Mouse (Mus musculus): Measurements from ENCODE around the gene Ylpm1. TPM values are rescaled to one million over a fixed set of nuclear protein-coding genes. Genes with fewer than 3 reads are reported as not detected.
A peak's percentile ranks its signal among the peaks of the same experiment; 100 is the strongest.

Gene Ylpm1
- polyA plus RNA-seq, 1 experiment from 2014 or later, result 46.1 TPM

DNA sequence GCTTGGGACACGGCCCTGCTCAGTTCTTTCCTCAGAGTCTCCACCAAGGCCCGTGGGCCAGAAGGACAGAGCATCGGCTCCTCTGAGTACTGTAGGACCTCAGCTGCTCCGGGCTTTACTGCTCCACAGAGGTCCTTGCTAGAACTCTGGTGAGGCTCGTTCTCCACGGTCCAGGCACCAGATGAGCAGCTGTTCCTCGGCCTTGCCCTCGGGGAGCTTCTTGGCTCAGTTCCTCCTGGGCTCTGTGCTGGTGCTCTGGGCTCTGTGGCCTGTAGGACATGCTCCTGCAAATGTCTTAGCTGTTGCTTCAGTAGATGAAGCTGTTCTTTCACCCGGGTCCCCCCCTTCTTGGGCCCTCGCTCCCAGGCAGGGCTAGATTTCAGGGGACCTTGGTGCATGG is 98.6 kb downstream of the Ylpm1 start:
- 78% methylated on average over 10 of the region's 10 CpGs for WGBS
- peaks cover 3% of the 10 kb centered on the region; the same call in 1 of the 2 replicates for H3K36me3 ChIP-seq (ENCODE audit: control insufficient read depth, insufficient read depth, low read length)
- no peak for DNase-seq (ENCODE audit: low spot score)
- H3K27ac ChIP-seq (ENCODE audit: low read depth, low read length), result 0 out of 2 replicates have a peak overlapping the region, but pooled peaks have one; percentile 27
- no peak overlapping the region for H3K4me3 ChIP-seq (ENCODE audit: low read depth, low read length)
- no peak for ATAC-seq (ENCODE audit: insufficient read depth, low FRiP score, low TSS enrichment)
- H3K9ac ChIP-seq (ENCODE audit: low read length), result no peak overlapping the region; the same call in 1 of the 2 replicates
- no peak overlapping the region for H3K4me2 ChIP-seq (ENCODE audit: low read depth)
- H3K9me3 ChIP-seq (ENCODE audit: control insufficient read depth, low read length), result no peaks in the 10 kb centered on the region
- H3K27me3 ChIP-seq (ENCODE audit: control insufficient read depth, insufficient read depth, low read length), result no peaks in the 10 kb centered on the region
- 0 out of 2 replicates have a peak, but pooled peaks cover 3% of the 10 kb centered on the region for H3K4me1 ChIP-seq (ENCODE audit: control insufficient read depth, insufficient read depth, low read length)

DNA sequence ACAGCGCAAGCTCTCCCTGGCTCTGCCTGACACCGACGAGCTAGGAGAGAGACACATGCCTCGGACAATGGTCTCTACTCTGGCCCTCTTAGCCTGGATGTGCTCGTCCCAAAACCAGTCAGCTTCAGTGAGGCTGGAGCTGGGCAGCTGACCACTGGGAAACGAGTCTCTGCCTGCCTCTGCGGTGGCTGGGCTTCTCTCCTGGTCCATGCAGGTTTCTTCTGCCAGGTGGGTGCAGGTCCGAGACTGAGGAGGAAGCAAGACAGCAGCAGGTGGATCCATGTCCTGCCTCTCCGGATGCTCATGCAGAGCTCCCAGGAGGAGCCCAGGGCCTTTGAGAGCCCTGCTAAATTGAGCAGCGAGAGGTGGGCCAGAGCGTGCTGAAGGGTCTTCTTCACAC is 99.0 kb downstream of the Ylpm1 start:
- Histone ChIP-seq H3K4me1 (ENCODE audit: control insufficient read depth, insufficient read depth, low read length) (0 out of 2 replicates have a peak, but pooled peaks cover 3% of the 10 kb centered on the region), H3K36me3 (ENCODE audit: control insufficient read depth, insufficient read depth, low read length) (peaks cover 3% of the 10 kb centered on the region; the same call in 1 of the 2 replicates), H3K4me2 (ENCODE audit: low read depth) (no peak overlapping the region), H3K9me3 (ENCODE audit: control insufficient read depth, low read length) (no peaks in the 10 kb centered on the region), H3K4me3 (ENCODE audit: low read depth, low read length) (no peak overlapping the region), H3K27ac (ENCODE audit: low read depth, low read length) (no peak overlapping the region), H3K27me3 (ENCODE audit: control insufficient read depth, insufficient read depth, low read length) (no peaks in the 10 kb centered on the region), H3K9ac (ENCODE audit: low read length) (no peak overlapping the region)
- ATAC-seq (ENCODE audit: insufficient read depth, low FRiP score, low TSS enrichment) (no peak), DNase-seq (ENCODE audit: low spot score) (no peak)
- 84% methylated on average over 11 of the region's 11 CpGs for WGBS

DNA sequence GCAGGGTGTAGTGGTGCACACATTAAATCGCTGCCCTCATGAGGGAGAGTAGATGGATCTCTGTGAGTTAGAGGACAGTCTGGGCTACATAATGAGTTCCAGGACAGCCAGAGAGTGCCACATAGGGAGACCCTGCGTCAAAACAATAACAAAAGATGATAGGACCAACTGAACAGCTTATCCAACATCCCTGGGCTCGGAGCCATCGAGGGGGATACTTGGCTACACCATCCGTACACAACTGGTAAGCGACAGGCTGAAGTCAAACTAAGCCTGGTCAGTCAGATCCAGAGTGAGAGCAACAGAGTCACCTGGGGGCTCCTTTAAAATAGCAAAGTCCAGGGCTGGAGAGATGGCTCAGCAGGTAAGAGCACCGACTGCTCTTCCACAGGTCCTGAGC is 99.7 kb downstream of the Ylpm1 start:
- H3K27me3 ChIP-seq (ENCODE audit: control insufficient read depth, insufficient read depth, low read length), result no peaks in the 10 kb centered on the region
- no peak overlapping the region for H3K4me2 ChIP-seq (ENCODE audit: low read depth)
- H3K4me1 ChIP-seq (ENCODE audit: control insufficient read depth, insufficient read depth, low read length), result 0 out of 2 replicates have a peak, but pooled peaks cover 3% of the 10 kb centered on the region
- no peak for DNase-seq (ENCODE audit: low spot score)
- ATAC-seq (ENCODE audit: insufficient read depth, low FRiP score, low TSS enrichment), result no peak
- no peak overlapping the region for H3K27ac ChIP-seq (ENCODE audit: low read depth, low read length)
- H3K9me3 ChIP-seq (ENCODE audit: control insufficient read depth, low read length), result no peaks in the 10 kb centered on the region
- H3K36me3 ChIP-seq (ENCODE audit: control insufficient read depth, insufficient read depth, low read length), result peaks cover 3% of the 10 kb centered on the region; the same call in 1 of the 2 replicates
- no peak overlapping the region for H3K4me3 ChIP-seq (ENCODE audit: low read depth, low read length)
- 89% methylated on average over 7 of the region's 7 CpGs for WGBS
- no peak overlapping the region for H3K9ac ChIP-seq (ENCODE audit: low read length)

DNA sequence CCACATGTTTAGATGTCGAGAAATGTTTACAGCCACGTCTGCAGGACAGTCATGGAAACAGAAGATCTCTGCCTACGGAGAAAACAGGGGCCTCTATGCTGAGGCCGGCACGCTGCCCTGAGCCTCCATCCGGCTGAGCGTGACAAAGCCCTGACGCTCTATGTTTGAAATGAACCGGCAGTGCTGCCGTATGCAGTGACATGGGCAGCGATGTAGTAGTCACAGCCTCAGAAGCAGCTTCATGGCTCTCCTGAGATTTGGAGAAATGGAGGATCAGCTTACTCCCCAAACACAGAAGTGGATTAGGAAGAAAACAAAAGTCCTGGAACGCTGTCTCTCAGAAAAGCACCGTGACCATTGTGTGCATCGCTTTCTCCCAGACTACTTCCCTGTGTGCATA is 104.9 kb downstream of the Ylpm1 start:
- DNase-seq (ENCODE audit: low spot score) (no peak), ATAC-seq (ENCODE audit: insufficient read depth, low FRiP score, low TSS enrichment) (no peak)
- Histone ChIP-seq H3K9me3 (ENCODE audit: control insufficient read depth, low read length) (no peaks in the 10 kb centered on the region), H3K4me3 (ENCODE audit: low read depth, low read length) (no peak overlapping the region), H3K36me3 (ENCODE audit: control insufficient read depth, insufficient read depth, low read length) (no peaks in the 10 kb centered on the region), H3K4me1 (ENCODE audit: control insufficient read depth, insufficient read depth, low read length) (no peaks in the 10 kb centered on the region), H3K9ac (ENCODE audit: low read length) (no peak overlapping the region), H3K27me3 (ENCODE audit: control insufficient read depth, insufficient read depth, low read length) (no peaks in the 10 kb centered on the region), H3K4me2 (ENCODE audit: low read depth) (no peak overlapping the region), H3K27ac (ENCODE audit: low read depth, low read length) (no peak overlapping the region)
- 54% methylated on average over 14 of the region's 14 CpGs for WGBS

DNA sequence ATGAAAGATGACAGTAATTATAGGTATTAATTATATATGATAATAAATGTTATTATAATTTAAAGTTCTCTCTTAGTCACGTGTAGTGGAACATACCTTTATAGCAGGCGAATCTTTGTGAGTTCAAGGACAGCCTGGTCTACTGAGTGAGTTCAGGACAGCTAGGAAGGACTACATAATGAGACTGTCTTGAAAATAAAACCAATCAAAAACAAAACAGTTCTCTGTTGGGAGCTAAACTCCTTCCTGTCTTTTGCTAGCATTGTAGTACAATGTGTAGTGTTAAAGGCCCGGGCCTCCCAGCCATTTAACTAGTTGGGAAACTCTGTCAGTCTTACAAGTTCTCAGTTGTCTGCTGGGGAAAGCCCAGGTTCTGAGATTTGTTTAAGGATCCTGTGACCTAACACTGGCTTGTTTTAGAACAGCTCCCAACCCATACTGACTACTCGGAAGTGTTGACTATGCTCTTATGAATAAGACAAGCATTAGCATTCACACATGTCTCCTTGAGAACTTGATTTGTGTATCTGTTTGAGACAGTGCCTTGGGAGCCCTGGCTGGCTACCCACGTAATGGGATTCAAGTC is 105.5 kb downstream of the Ylpm1 start:
- ATAC-seq (ENCODE audit: insufficient read depth, low FRiP score, low TSS enrichment) (no peak), DNase-seq (ENCODE audit: low spot score) (no peak)
- H3K4me3 ChIP-seq (ENCODE audit: low read depth, low read length), result no peak overlapping the region
- WGBS, result 78% methylated on average over 5 of the region's 5 CpGs
- no peak overlapping the region for H3K9ac ChIP-seq (ENCODE audit: low read length)
- no peaks in the 10 kb centered on the region for H3K9me3 ChIP-seq (ENCODE audit: control insufficient read depth, low read length)
- H3K27me3 ChIP-seq (ENCODE audit: control insufficient read depth, insufficient read depth, low read length), result no peaks in the 10 kb centered on the region
- no peaks in the 10 kb centered on the region for H3K36me3 ChIP-seq (ENCODE audit: control insufficient read depth, insufficient read depth, low read length)
- peaks cover 5% of the 10 kb centered on the region; the same call in 1 of the 2 replicates for H3K4me1 ChIP-seq (ENCODE audit: control insufficient read depth, insufficient read depth, low read length)
- H3K27ac ChIP-seq (ENCODE audit: low read depth, low read length), result no peak overlapping the region
- H3K4me2 ChIP-seq (ENCODE audit: low read depth), result no peak overlapping the region

DNA sequence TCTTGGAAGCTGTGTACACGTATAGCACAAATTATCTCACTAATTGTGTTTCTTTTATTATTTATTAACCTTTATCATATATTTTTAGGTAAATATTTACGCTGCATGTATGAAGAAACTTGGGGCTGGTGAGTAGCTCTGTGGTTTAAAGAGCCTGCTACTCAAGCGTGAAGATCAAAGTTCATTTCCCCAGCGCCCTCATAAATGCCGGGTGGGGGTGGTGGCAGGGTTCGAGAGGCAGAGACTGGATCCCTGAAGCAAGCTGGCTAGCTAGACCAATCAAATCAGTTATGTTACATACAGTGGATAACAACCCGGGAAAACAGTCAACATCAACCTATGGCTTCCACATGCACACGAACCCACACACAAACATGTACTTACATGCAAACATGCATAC is 107.0 kb downstream of the Ylpm1 start:
- Histone ChIP-seq H3K4me1 (ENCODE audit: control insufficient read depth, insufficient read depth, low read length) (peaks cover 5% of the 10 kb centered on the region; the same call in 1 of the 2 replicates), H3K9ac (ENCODE audit: low read length) (no peak overlapping the region), H3K4me2 (ENCODE audit: low read depth) (no peak overlapping the region), H3K36me3 (ENCODE audit: control insufficient read depth, insufficient read depth, low read length) (no peaks in the 10 kb centered on the region), H3K9me3 (ENCODE audit: control insufficient read depth, low read length) (no peaks in the 10 kb centered on the region), H3K27me3 (ENCODE audit: control insufficient read depth, insufficient read depth, low read length) (no peaks in the 10 kb centered on the region), H3K4me3 (ENCODE audit: low read depth, low read length) (no peak overlapping the region), H3K27ac (ENCODE audit: low read depth, low read length) (no peak overlapping the region)
- ATAC-seq (ENCODE audit: insufficient read depth, low FRiP score, low TSS enrichment), result no peak
- no peak for DNase-seq (ENCODE audit: low spot score)
- 79% methylated on average over 8 of the region's 8 CpGs for WGBS

DNA sequence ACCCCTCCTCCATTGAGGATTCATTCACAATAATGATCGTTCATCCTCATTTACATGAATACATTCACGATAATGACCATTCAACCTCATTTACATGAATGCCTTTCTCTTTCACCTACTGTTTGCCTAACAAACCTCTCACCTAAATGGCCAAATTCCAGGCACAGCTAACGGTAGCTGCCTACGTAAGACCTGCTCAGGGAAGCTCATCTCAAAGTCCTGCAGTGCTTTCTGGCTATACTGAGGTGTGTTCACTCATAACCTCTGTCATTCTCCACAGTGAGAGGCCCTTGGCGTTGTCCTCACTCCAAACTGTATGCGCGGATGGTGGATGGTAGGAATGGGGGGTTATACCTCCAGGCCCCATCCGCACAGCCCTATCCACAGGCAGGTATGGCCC is 108.7 kb downstream of the Ylpm1 start:
- ATAC-seq (ENCODE audit: insufficient read depth, low FRiP score, low TSS enrichment) (no peak), DNase-seq (ENCODE audit: low spot score) (no peak)
- Histone ChIP-seq H3K9ac (ENCODE audit: low read length) (no peak overlapping the region), H3K4me3 (ENCODE audit: low read depth, low read length) (no peak overlapping the region), H3K9me3 (ENCODE audit: control insufficient read depth, low read length) (no peaks in the 10 kb centered on the region), H3K27ac (ENCODE audit: low read depth, low read length) (no peak overlapping the region), H3K4me1 (ENCODE audit: control insufficient read depth, insufficient read depth, low read length) (peaks cover 5% of the 10 kb centered on the region; the same call in 1 of the 2 replicates), H3K4me2 (ENCODE audit: low read depth) (no peak overlapping the region), H3K27me3 (ENCODE audit: control insufficient read depth, insufficient read depth, low read length) (no peaks in the 10 kb centered on the region), H3K36me3 (ENCODE audit: control insufficient read depth, insufficient read depth, low read length) (no peaks in the 10 kb centered on the region)
- WGBS, result 85% methylated on average over 8 of the region's 8 CpGs

DNA sequence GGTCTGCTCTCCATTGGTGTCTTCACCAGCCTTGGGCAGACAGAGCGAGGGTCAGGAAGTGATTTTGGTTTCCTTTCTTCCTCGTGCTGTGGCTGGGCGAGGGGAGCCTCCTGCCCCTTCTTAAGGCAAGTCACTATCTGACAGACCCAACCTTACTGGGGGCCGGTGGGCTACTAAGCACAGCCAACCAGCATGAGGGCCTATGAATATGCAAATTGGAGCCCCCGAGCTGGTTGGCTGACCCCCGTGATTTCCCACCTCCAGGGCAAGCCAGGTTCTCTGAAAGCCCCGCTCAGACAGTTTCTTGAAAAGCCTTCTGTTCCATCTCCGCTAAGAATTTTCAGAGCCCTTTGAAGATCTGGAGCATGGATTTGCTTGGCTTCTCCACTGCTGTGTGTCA is 110.2 kb downstream of the Ylpm1 start:
- WGBS, result 2% methylated on average over 8 of the region's 8 CpGs
- Histone ChIP-seq H3K27ac (ENCODE audit: low read depth, low read length) (0 out of 2 replicates have a peak overlapping the region, but pooled peaks have one; percentile 6), H3K9me3 (ENCODE audit: control insufficient read depth, low read length) (no peaks in the 10 kb centered on the region), H3K4me1 (ENCODE audit: control insufficient read depth, insufficient read depth, low read length) (peaks cover 5% of the 10 kb centered on the region), H3K9ac (ENCODE audit: low read length) (no peak overlapping the region), H3K4me3 (ENCODE audit: low read depth, low read length) (no peak overlapping the region), H3K36me3 (ENCODE audit: control insufficient read depth, insufficient read depth, low read length) (no peaks in the 10 kb centered on the region), H3K4me2 (ENCODE audit: low read depth) (peak overlapping the region; percentile 17), H3K27me3 (ENCODE audit: control insufficient read depth, insufficient read depth, low read length) (no peaks in the 10 kb centered on the region)
- DNase-seq (ENCODE audit: low spot score) (no peak), ATAC-seq (ENCODE audit: insufficient read depth, low FRiP score, low TSS enrichment) (no peak)

DNA sequence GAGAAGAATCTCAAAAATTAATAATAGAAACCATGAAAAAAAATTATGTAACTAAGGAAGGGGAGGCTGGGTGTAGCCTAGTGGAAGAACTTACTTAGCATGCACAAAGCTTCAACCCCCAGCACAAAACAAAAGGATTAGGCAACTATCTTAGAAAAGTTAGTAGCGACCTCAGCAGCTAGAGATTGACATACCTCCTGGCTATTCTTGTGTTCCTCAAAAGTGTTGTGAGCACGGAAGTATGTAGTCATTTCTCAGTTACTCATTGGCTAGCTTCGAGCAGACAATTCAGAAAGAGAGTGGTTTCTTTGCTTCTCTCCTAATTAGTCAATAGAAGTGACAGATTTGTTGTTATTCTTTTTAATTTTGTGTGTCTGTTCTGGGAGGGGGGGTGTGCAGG is 112.5 kb downstream of the Ylpm1 start:
- Histone ChIP-seq H3K4me3 (ENCODE audit: low read depth, low read length) (no peak overlapping the region), H3K36me3 (ENCODE audit: control insufficient read depth, insufficient read depth, low read length) (no peaks in the 10 kb centered on the region), H3K9me3 (ENCODE audit: control insufficient read depth, low read length) (no peaks in the 10 kb centered on the region), H3K4me2 (ENCODE audit: low read depth) (no peak overlapping the region), H3K27me3 (ENCODE audit: control insufficient read depth, insufficient read depth, low read length) (no peaks in the 10 kb centered on the region), H3K9ac (ENCODE audit: low read length) (no peak overlapping the region), H3K4me1 (ENCODE audit: control insufficient read depth, insufficient read depth, low read length) (peaks cover 13% of the 10 kb centered on the region), H3K27ac (ENCODE audit: low read depth, low read length) (no peak overlapping the region)
- 66% methylated on average over 3 of the region's 3 CpGs for WGBS
- no peak for DNase-seq (ENCODE audit: low spot score)
- no peak for ATAC-seq (ENCODE audit: insufficient read depth, low FRiP score, low TSS enrichment)

All from neural tube, embryonic 11.5 days (tissue).